Mouse (Mus musculus) liver, embryonic 14.5 days (tissue): ENCODE measurements at regions not wholly inside any gene's neighbourhood (a gene's known extent, or its start where the extent isn't known, plus 50 kb on each side); places are given as distances from the start of the nearest gene placed in this dataset.

Source experiments
- ATAC-seq: fragments of 200-750 bp; cut with Nextera tagmentation; 2 replicates; pipeline ENCODE4 v1.8.0; 2017; ENCODE audit warnings: moderate number of reproducible peaks, mild to moderate bottlenecking, moderate library complexity; ENCODE audit not compliant: insufficient read depth
- DNase-seq, 3 experiments: peaks; one replicate each; pipeline ENCODE4 v3.0.0-alpha.2; 2012 to 2013; ENCODE audit warnings: low read depth in 3 of 3, low spot score in 3 of 3
- H3K27ac ChIP-seq: fragments of 300-500 bp; sonication (generic); 2 replicates; pipeline ENCODE4 v1.5.1; 2014; ENCODE audit warnings: moderate library complexity, mild to moderate bottlenecking, control low read depth, inconsistent platforms
- H3K27me3 ChIP-seq: fragments of 300-500 bp; sonication (generic); 2 replicates; pipeline ENCODE4 v1.6.1; 2014; ENCODE audit warnings: mild to moderate bottlenecking, low read length, moderate library complexity; ENCODE audit not compliant: control insufficient read depth, insufficient read depth
- H3K36me3 ChIP-seq: fragments of 300-500 bp; sonication (generic); replicated peaks from 2 replicates; pipeline ENCODE4 v1.6.1; 2014; ENCODE audit warnings: low read depth; ENCODE audit not compliant: control insufficient read depth, insufficient read depth
- H3K4me1 ChIP-seq, 2 experiments: fragments of 200-500 bp in 1 of 2; fragments of 300-500 bp in 1 of 2; sonication (generic) in 1 of 2; replicated peaks; 2 replicates each; pipeline ENCODE4 v1.6.1; 2012 to 2014; ENCODE audit warnings: antibody characterized with exemption in 1 of 2, inconsistent platforms in 1 of 2, low read length in 1 of 2; ENCODE audit not compliant: control insufficient read depth in 2 of 2, insufficient read depth in 2 of 2
- H3K4me2 ChIP-seq: fragments of 300-500 bp; sonication (generic); 2 replicates; pipeline ENCODE4 v1.6.1; 2014; ENCODE audit warnings: low read depth, mild to moderate bottlenecking, control low read depth, moderate library complexity
- H3K4me3 ChIP-seq, 2 experiments: fragments of 200-500 bp in 1 of 2; fragments of 300-500 bp in 1 of 2; sonication (generic) in 1 of 2; 2 replicates each; pipeline ENCODE4 v1.5.1; 2012 to 2014; ENCODE audit warnings: low read depth in 2 of 2, low read length in 2 of 2, mild to moderate bottlenecking in 2 of 2, control low read depth in 1 of 2, inconsistent platforms in 1 of 2, moderate library complexity in 1 of 2; ENCODE audit not compliant: insufficient read depth in 1 of 2
- H3K9ac ChIP-seq: fragments of 300-500 bp; sonication (generic); replicated peaks from 2 replicates; pipeline ENCODE4 v1.6.1; 2014; ENCODE audit warnings: mild to moderate bottlenecking, control low read depth, moderate library complexity
- H3K9me3 ChIP-seq: fragments of 300-500 bp; sonication (generic); 2 replicates; pipeline ENCODE4 v1.6.1; 2016; ENCODE audit warnings: low read length, mixed read lengths; ENCODE audit not compliant: control insufficient read depth
- CTCF ChIP-seq: IDR thresholded peaks from 2 replicates; pipeline ENCODE4 v1.5.1; 2016; ENCODE audit warnings: antibody characterized with exemption, low read depth, control low read depth
- EP300 ChIP-seq: IDR thresholded peaks from 2 replicates; pipeline ENCODE4 v1.6.1; 2016; ENCODE audit warnings: antibody characterized with exemption, low read depth
- WGBS: fragments of 180-500 bp; shearing (Covaris S2); extraction: QIAGEN DNeasy Blood & Tissue Kit; methylation state at CpG from one replicate; pipeline ENCODE4 v1.1.7; 2014; ENCODE audit not compliant: insufficient replicate concordance; 5-methylcytosine and 5-hydroxymethylcytosine counted together

- H3K36me3 ChIP-seq, result no peaks in the 10 kb centered on the region
- H3K27me3 ChIP-seq, result no peaks in the 10 kb centered on the region
- H3K27ac ChIP-seq, result no peak overlapping the region
- no peaks in the 10 kb centered on the region for H3K4me1 ChIP-seq
- no peaks in the 10 kb centered on the region for H3K9me3 ChIP-seq
- H3K4me3 ChIP-seq, result no peak overlapping the region
- no peak for TF ChIP-seq CTCF
- no peak for TF ChIP-seq EP300
- no peak overlapping the region for H3K9ac ChIP-seq
- ATAC-seq (no peak), DNase-seq (no peak)
- no peak overlapping the region for H3K4me2 ChIP-seq
- 66% methylated on average over 7 of the region's 7 CpGs for WGBS
Measured at GRCm38 (mm10) chr9:92856410-92857083, 314.5 kb downstream of the Plod2 start.

- no peak for TF ChIP-seq CTCF
- no peak for TF ChIP-seq EP300
- Histone ChIP-seq H3K9me3 (no peaks in the 10 kb centered on the region), H3K36me3 (no peaks in the 10 kb centered on the region), H3K4me2 (no peak overlapping the region), H3K27me3 (no peaks in the 10 kb centered on the region), H3K27ac (no peak overlapping the region), H3K4me1 (no peaks in the 10 kb centered on the region), H3K4me3 (no peak overlapping the region), H3K9ac (no peak overlapping the region)
- ATAC-seq (no peak), DNase-seq (no peak)
- 63% methylated on average over 6 of the region's 6 CpGs for whole genome bisulfite sequencing
Measured at GRCm38 (mm10) chr9:92865822-92866221, 323.8 kb downstream of the Plod2 start.

- no peaks in the 10 kb centered on the region for H3K4me1 ChIP-seq
- no peaks in the 10 kb centered on the region for H3K27me3 ChIP-seq
- H3K27ac ChIP-seq, result no peak overlapping the region
- H3K9ac ChIP-seq, result no peak overlapping the region
- ATAC-seq (no peak), DNase-seq (no peak)
- 32% methylated on average over 4 of the region's 4 CpGs for WGBS
- no peak overlapping the region for H3K4me3 ChIP-seq
- no peak overlapping the region for H3K4me2 ChIP-seq
- peak; percentile 28; the same call in 1 of the 2 replicates for TF ChIP-seq CTCF
- no peak for TF ChIP-seq EP300
- H3K36me3 ChIP-seq, result no peaks in the 10 kb centered on the region
- H3K9me3 ChIP-seq, result no peaks in the 10 kb centered on the region
Measured at GRCm38 (mm10) chr9:92878589-92878988, 336.6 kb downstream of the Plod2 start.

- H3K4me2 ChIP-seq, result no peak overlapping the region
- WGBS, result 60% methylated on average over 2 of the region's 2 CpGs
- H3K36me3 ChIP-seq, result no peaks in the 10 kb centered on the region
- H3K27ac ChIP-seq, result no peak overlapping the region
- H3K27me3 ChIP-seq, result no peaks in the 10 kb centered on the region
- ATAC-seq, result no peak
- no peak for DNase-seq
- no peak overlapping the region for H3K4me3 ChIP-seq
- TF ChIP-seq CTCF (no peak), EP300 (no peak)
- H3K4me1 ChIP-seq, result no peaks in the 10 kb centered on the region
- no peaks in the 10 kb centered on the region for H3K9me3 ChIP-seq
- H3K9ac ChIP-seq, result no peak overlapping the region
Measured at GRCm38 (mm10) chr9:92879812-92880211, 337.8 kb downstream of the Plod2 start.

GRCm38 (mm10) chr9:92882251-92882832 lies 340.3 kb downstream of the Plod2 start:
- H3K4me1 ChIP-seq, result no peaks in the 10 kb centered on the region
- H3K9ac ChIP-seq, result no peak overlapping the region

More at GRCm38 (mm10) chr9:92882251-92882832, 340.3 kb downstream of the Plod2 start:
- Histone ChIP-seq H3K27ac (no peak overlapping the region), H3K27me3 (no peaks in the 10 kb centered on the region), H3K4me3 (no peak overlapping the region), H3K9me3 (no peaks in the 10 kb centered on the region), H3K36me3 (no peaks in the 10 kb centered on the region), H3K4me2 (no peak overlapping the region)
- DNase-seq (no peak), ATAC-seq (no peak)
- TF ChIP-seq EP300 (no peak), CTCF (no peak)
- WGBS, result 38% methylated on average over 3 of the region's 3 CpGs
